Mouse (Mus musculus) embryonic facial prominence, embryonic 13.5 days (tissue): ENCODE results near the gene Calm1. TPM values are rescaled to one million over a fixed set of nuclear protein-coding genes. Genes with fewer than 3 reads are reported as not detected.
A peak's percentile ranks its signal among the peaks of the same experiment; 100 is the strongest.

ENCODE experiments used
- ATAC-seq: fragments of 200-750 bp; cut with Nextera tagmentation; 2 replicates; pipeline ENCODE4 v1.8.0; 2017; ENCODE audit warnings: low read depth; ENCODE audit not compliant: insufficient number of reproducible peaks, insufficient read depth, low FRiP score, low TSS enrichment
- H3K27ac ChIP-seq: fragments of 300-500 bp; sonication (generic); 2 replicates; pipeline ENCODE4 v1.5.1; 2015; ENCODE audit warnings: moderate library complexity, mild to moderate bottlenecking, inconsistent platforms
- H3K27me3 ChIP-seq: fragments of 300-500 bp; sonication (generic); 2 replicates; pipeline ENCODE4 v1.6.1; 2015; ENCODE audit warnings: mild to moderate bottlenecking, inconsistent platforms
- H3K36me3 ChIP-seq: fragments of 300-500 bp; sonication (generic); 2 replicates; pipeline ENCODE4 v1.6.1; 2015; ENCODE audit warnings: mild to moderate bottlenecking, inconsistent platforms
- H3K4me1 ChIP-seq: fragments of 300-500 bp; sonication (generic); 2 replicates; pipeline ENCODE4 v1.6.1; 2015; ENCODE audit warnings: inconsistent platforms
- H3K4me2 ChIP-seq: fragments of 300-500 bp; sonication (generic); 2 replicates; pipeline ENCODE4 v1.6.1; 2015; ENCODE audit warnings: moderate library complexity, mild to moderate bottlenecking, inconsistent platforms
- H3K4me3 ChIP-seq: fragments of 300-500 bp; sonication (generic); 2 replicates; pipeline ENCODE4 v1.5.1; 2015; ENCODE audit warnings: mild to moderate bottlenecking, inconsistent platforms
- H3K9ac ChIP-seq: fragments of 300-500 bp; sonication (generic); 2 replicates; pipeline ENCODE4 v1.6.1; 2015; ENCODE audit warnings: mild to moderate bottlenecking, inconsistent platforms
- H3K9me3 ChIP-seq: fragments of 300-500 bp; sonication (generic); 2 replicates; pipeline ENCODE4 v1.6.1; 2016; ENCODE audit warnings: inconsistent platforms
- WGBS: fragments of 180-500 bp; shearing (Covaris S2); methylation state at CpG from one replicate; pipeline ENCODE4 v1.1.7; 2015; ENCODE audit warnings: mixed read lengths; 5-methylcytosine and 5-hydroxymethylcytosine counted together
- polyA plus RNA-seq: library from polyadenylated mRNA; unstranded; fragments of >200 nt; fragmentation: Nextera tagmentation; extraction: Ambion mirVana; gene quantifications from 2 replicates; pipeline ENCODE4 v1.2.1, GENCODE M21; 2015

Calm1 gene
- polyA plus RNA-seq, 1 experiment from 2014 or later = 1,351 TPM

DNA sequence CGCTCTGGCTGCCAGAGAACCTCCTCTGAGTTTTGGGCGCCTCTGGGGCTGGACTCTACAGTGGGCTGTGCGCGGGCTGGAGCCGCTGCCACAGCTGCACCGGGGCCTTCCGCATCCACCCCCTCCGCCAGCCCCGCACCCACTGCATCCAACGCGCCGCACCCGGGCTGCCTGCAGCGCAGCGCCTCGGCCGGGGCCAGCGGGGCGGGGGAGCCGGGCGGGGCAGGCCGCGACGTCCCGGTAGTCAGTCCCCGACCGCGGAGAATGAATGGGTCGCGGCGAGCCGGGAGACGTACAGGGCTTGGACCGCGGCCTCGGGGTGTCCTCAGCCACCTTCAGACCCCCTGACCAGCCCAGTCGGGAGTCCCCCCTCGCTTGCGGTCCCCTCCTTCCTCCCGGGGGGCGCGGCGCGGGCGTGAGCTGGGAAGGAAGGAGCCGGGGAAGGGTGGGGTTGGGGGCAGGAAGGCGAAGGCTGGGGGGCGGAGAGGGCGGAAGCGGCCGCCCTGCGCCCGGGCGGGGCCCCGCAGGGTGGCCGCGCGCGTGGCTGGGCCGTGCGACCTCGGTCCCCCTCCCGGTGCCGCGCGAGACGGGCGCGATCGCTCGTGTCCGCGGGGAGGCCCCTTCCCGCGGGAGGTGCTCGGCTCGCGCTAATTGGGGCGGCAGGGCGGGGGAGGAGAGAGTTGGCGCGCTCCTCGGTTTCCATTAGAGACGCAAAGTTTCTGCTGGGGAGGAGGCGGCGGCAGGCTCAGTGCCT lies 833 bp downstream of the Calm1 start:
- H3K36me3 ChIP-seq = peaks cover 28% of the 10 kb centered on the region
- peak overlapping the region; percentile 91 for H3K27ac ChIP-seq
- peak overlapping the region; percentile 94 for H3K9ac ChIP-seq
- peaks cover 34% of the 10 kb centered on the region for H3K4me1 ChIP-seq
- H3K4me3 ChIP-seq = peak overlapping the region; percentile 85
- peak; percentile 69 for ATAC-seq
- H3K4me2 ChIP-seq = peak overlapping the region; percentile 94
- WGBS = under 1% methylated on average over 50 of the region's 86 CpGs
- no peaks in the 10 kb centered on the region for H3K27me3 ChIP-seq
- no peaks in the 10 kb centered on the region for H3K9me3 ChIP-seq

DNA sequence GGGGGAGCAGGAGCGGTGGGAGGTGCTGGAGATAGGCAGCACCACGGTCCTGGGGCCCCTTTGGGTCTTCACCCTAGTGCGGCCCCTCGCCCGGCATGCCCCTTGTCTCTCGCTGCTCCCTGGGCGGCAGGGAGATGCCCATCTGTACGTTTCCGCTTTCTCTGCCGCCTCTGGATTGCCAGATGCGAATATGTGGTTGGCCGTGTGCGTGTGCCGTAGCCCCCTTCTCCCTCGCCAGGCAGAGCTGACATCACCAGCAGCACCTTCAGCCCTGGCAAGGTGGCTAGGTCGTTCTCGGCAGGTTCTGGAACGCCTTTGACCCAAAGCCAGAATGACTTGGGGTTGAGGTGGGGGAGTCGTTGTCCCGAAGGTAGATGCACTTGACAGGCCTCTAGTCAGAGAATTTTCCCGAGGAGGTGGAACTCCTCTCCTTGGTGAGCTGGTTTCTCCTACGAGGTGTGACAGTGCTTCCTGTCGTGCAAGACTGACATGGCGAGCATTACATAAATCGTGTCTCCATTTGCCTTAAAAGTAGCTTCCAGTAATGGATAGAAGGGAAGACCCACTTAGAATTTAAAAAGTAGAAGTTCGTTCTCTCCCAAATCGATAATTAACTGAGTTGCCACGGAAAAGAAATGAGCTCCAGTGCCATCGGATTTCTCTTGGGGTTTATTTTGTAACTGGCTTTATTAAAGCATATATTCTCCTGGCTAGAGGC lies 1.6 kb downstream of the Calm1 start:
- 0 out of 2 replicates have a peak, but pooled peaks have one; percentile 2 for ATAC-seq
- H3K4me3 ChIP-seq = peak overlapping the region; percentile 85
- H3K4me2 ChIP-seq = peak overlapping the region; percentile 94
- H3K9me3 ChIP-seq = no peaks in the 10 kb centered on the region
- WGBS = 6% methylated on average over 29 of the region's 29 CpGs
- H3K27me3 ChIP-seq = no peaks in the 10 kb centered on the region
- peak overlapping the region; percentile 94 for H3K9ac ChIP-seq
- H3K36me3 ChIP-seq = peaks cover 36% of the 10 kb centered on the region
- peak overlapping the region; percentile 91 for H3K27ac ChIP-seq
- H3K4me1 ChIP-seq = peaks cover 34% of the 10 kb centered on the region

DNA sequence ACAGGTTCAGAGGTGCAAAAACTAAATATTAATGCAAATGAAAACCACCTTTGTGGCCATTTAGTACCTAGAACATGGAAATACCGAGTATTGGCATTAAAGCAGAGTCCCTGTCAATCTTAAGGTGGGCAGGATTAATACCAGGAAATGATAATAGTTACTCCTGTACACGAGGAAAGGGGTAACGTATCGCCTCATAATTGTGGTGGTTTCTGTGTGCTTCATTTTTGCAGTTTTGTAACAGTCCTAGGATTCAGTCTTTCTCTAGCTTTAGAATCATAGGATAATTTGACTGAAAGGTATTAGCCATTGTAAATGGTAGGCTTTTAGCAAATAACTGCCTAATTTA lies 2.1 kb downstream of the Calm1 start:
- peak overlapping the region; percentile 94 for H3K9ac ChIP-seq
- peaks cover 41% of the 10 kb centered on the region for H3K36me3 ChIP-seq
- no peak for ATAC-seq
- WGBS = 32% methylated on average over 4 of the region's 4 CpGs
- H3K4me1 ChIP-seq = peaks cover 34% of the 10 kb centered on the region
- H3K27ac ChIP-seq = no peak overlapping the region
- H3K4me2 ChIP-seq = peak overlapping the region; percentile 94
- H3K27me3 ChIP-seq = no peaks in the 10 kb centered on the region
- H3K4me3 ChIP-seq = peak overlapping the region; percentile 85
- no peaks in the 10 kb centered on the region for H3K9me3 ChIP-seq

DNA sequence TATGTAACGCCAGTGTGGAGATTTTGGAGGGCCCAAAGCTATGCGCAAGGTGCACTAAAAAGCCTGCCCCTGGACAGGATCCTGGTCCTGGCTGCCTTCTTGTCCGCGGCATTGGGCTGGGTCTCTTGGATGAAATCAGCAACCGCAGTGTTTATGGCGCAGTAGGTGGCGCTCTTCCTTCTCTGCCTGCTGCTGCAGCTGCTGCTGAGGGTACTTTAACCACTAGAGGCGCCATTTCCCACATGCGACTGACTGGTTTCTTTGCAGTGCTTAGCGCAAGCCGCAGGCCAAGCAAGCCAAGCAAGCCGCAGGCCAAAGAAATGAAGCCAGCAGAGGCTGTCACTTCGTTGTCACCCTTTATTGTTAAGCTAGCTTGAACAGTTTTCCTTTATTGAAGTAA lies 2.6 kb downstream of the Calm1 start:
- peak overlapping the region; percentile 94 for H3K4me2 ChIP-seq
- H3K36me3 ChIP-seq = peaks cover 46% of the 10 kb centered on the region
- H3K4me3 ChIP-seq = peak overlapping the region; percentile 85
- no peak overlapping the region for H3K27ac ChIP-seq
- no peaks in the 10 kb centered on the region for H3K9me3 ChIP-seq
- ATAC-seq = 0 out of 2 replicates have a peak, but pooled peaks have one; percentile 13
- WGBS = 1% methylated on average over 13 of the region's 13 CpGs
- H3K9ac ChIP-seq = no peak overlapping the region; the same call in 1 of the 2 replicates
- H3K27me3 ChIP-seq = no peaks in the 10 kb centered on the region
- peaks cover 34% of the 10 kb centered on the region for H3K4me1 ChIP-seq

DNA sequence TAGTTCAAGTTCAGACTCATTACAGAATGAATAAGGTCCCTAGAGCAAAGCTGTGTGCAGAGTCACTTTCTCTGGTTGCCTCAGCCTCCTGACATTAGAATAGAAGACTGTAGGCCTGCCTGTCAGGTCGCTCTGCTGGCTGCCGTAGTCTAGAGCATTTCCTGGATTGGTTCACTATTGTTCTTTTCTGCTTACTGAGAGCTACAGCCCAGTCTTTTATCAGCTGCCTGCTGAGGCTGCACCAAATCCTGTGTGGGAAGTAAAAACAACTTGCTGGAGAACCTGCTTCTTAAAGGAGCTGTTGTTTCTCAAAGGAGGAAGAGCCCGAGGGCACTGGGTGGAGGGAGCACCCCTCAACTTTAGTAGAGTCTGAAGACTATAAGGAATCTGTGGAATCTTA lies 4.5 kb downstream of the Calm1 start:
- H3K4me3 ChIP-seq = no peak overlapping the region
- WGBS = 26% methylated on average over 3 of the region's 3 CpGs
- H3K36me3 ChIP-seq = peaks cover 64% of the 10 kb centered on the region
- no peak overlapping the region for H3K27ac ChIP-seq
- H3K4me2 ChIP-seq = no peak overlapping the region
- no peak for ATAC-seq
- peaks cover 32% of the 10 kb centered on the region for H3K4me1 ChIP-seq
- H3K27me3 ChIP-seq = no peaks in the 10 kb centered on the region
- H3K9ac ChIP-seq = no peak overlapping the region
- no peaks in the 10 kb centered on the region for H3K9me3 ChIP-seq

DNA sequence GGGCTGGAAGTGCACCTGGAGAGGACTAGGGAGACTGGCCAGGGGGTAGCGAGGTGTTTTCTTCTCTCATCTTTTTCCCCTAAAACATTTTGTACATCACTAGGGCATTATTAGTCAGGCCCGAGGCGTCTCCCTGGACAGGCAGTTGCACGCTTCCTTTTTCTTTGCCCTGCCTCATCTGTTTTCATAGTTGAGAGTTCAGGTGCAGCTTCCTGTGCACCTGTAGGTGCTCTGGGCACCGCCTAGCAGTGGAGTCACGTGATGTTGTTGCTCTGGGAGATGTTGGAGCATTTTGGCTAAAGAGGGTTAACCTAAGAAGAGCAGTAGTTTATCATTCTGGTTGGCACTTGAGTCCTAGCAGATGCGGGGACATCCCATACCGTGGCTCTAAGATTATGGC lies 5.9 kb downstream of the Calm1 start:
- no peak for ATAC-seq
- H3K4me1 ChIP-seq = peaks cover 33% of the 10 kb centered on the region
- H3K4me2 ChIP-seq = no peak overlapping the region
- no peak overlapping the region for H3K4me3 ChIP-seq
- H3K9ac ChIP-seq = no peak overlapping the region
- H3K27ac ChIP-seq = no peak overlapping the region
- 93% methylated on average over 8 of the region's 8 CpGs for WGBS
- no peaks in the 10 kb centered on the region for H3K9me3 ChIP-seq
- H3K27me3 ChIP-seq = no peaks in the 10 kb centered on the region
- H3K36me3 ChIP-seq = peaks cover 75% of the 10 kb centered on the region

DNA sequence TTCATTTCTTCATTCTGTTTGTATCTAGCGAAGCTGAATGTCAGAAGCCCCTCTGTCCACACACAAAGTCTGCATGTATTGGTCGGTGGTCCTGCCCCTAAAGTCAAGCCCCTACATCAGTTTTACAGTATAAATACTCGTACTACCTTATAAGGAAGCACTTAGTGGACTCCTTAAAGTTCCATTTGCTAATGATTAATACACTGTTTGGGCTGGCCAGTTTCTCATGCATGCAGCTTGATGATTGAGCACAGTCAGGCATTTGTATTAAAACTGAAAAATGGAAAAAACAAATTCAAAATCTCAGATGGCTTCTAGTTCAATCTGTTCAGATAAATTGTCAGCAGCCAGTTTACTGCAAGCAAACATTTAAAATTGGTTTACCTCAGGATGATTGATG lies 7.3 kb downstream of the Calm1 start:
- Histone ChIP-seq H3K9me3 (no peaks in the 10 kb centered on the region), H3K9ac (no peak overlapping the region), H3K27me3 (no peaks in the 10 kb centered on the region), H3K27ac (no peak overlapping the region), H3K4me2 (no peak overlapping the region), H3K4me3 (no peak overlapping the region), H3K4me1 (peaks cover 41% of the 10 kb centered on the region), H3K36me3 (peaks cover 75% of the 10 kb centered on the region)
- WGBS = 92% methylated on average over 3 of the region's 3 CpGs
- no peak for ATAC-seq

DNA sequence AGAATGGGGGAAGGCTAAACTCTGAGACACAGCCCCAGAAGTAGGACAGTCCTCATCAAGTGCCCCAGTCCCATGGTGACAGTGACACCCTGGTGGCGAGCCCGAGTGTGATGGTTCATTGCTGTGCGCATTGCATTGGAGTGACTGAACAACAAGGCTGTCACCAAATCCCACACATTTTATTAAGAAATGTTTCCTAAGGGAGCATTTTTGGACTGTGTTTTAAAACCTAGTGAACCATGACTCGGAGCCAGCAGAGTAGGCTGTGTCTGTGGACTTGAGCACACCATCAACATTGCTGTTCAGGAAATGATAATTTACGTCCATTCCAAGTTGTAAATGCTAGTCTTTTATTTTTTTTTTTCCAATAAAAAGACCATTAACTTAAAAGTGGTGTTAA lies 7.7 kb downstream of the Calm1 start:
- Histone ChIP-seq H3K9ac (no peak overlapping the region), H3K27ac (no peak overlapping the region), H3K27me3 (no peaks in the 10 kb centered on the region), H3K4me1 (peaks cover 39% of the 10 kb centered on the region), H3K4me2 (no peak overlapping the region), H3K9me3 (no peaks in the 10 kb centered on the region), H3K36me3 (peaks cover 75% of the 10 kb centered on the region), H3K4me3 (no peak overlapping the region)
- WGBS = 93% methylated on average over 5 of the region's 5 CpGs
- ATAC-seq = no peak

DNA sequence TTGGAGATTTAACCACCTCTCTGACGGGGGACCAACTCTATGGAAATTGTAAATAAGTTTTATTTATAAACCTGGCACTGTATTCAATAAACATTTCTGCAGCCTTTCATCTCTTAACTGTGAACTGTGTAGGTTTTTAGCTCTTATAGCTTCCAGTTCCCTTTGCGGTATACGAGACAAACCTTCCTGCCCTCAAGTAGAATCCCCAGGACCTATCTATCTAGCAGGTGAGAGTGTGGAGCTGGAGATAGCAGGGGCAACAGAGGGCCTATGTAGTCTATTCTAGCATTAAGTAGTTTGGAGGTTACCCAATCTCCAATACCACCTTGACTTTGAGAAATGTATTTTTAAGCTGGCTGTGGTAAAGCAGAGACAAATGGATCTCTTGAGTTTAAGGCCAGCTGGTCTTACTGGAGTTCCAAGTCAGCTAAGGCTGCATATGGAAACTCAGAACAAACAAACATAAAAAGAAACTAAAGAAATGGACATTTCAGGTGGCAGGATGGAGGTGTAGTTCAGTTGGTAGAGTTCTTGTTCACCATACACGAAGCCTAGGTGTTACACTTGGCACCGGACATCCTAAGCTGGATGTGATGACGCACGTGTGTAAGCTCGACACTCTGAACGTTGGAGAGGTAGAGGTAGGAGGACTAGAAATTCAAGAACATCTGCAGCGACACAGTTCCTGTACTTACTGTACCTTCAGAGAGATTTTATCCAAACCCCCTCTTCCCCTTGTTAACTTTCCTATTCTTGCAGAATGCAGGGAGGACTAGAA lies 10.7 kb downstream of the Calm1 start:
- Histone ChIP-seq H3K27ac (peak overlapping the region; percentile 79), H3K4me2 (no peak overlapping the region), H3K9ac (no peak overlapping the region), H3K36me3 (peaks cover 52% of the 10 kb centered on the region), H3K4me1 (peaks cover 22% of the 10 kb centered on the region), H3K9me3 (peaks cover 7% of the 10 kb centered on the region; the same call in 1 of the 2 replicates), H3K27me3 (no peaks in the 10 kb centered on the region), H3K4me3 (no peak overlapping the region)
- ATAC-seq = no peak
- WGBS = 89% methylated on average over 10 of the region's 10 CpGs

DNA sequence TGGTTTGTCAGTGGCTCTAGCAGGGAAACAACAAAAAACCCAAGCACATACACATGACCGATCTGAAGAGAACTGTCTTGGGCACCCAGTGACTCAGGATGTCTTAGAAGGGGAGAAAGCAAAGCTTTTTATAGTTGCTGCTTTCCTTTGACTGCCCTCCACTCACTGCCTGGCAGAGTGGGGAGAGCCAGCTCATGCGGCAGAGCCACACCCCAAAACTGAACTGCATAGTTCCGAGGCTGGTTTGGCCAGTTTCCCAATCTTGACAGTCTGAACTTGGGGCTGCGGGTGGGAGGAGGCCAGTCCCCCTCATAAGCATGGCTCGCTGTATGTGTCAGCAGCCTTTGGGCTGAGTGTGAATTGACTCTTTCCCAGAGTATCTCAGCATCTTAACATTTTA lies 11.7 kb downstream of the Calm1 start:
- Histone ChIP-seq H3K4me1 (peaks cover 22% of the 10 kb centered on the region), H3K9me3 (peaks cover 7% of the 10 kb centered on the region; the same call in 1 of the 2 replicates), H3K4me2 (no peak overlapping the region), H3K36me3 (peaks cover 41% of the 10 kb centered on the region), H3K9ac (no peak overlapping the region), H3K4me3 (no peak overlapping the region), H3K27ac (peak overlapping the region; percentile 79), H3K27me3 (no peaks in the 10 kb centered on the region)
- ATAC-seq = peak; percentile 68
- WGBS = 43% methylated on average over 5 of the region's 5 CpGs

DNA sequence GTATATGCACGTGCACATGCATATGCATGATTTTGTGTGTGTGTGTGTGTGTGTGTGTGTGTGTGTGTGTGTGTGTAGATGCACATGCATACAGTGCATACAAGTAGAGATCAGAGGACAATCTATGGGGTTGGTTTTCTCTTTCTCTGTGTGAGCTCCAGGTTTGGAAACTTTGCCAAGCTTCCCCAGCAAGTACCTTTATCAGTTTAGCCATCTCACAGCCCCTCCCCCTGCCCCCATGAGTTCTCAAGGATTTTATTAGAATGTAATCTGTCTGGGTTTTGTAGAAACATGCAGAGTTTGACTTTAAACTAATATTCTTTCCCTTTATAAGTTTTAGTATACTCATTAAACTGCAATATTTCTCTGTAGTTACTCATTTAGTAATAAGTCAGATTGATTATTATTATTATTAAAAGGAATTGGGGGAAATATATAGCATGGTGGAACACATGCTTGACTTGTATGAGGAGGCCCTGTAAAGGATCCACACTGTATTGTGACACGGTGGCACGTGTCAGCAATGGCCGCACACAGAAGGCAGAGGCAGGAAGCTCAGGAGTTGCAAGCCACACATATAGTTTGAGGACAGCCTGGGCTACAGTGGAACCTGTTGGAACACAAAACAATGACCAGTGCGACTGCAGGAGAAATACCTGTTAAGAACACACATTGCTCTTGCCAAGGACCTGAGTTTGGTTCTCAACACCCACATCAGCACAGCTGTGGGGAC lies 12.4 kb downstream of the Calm1 start:
- Histone ChIP-seq H3K9ac (no peak overlapping the region), H3K36me3 (peaks cover 35% of the 10 kb centered on the region), H3K4me2 (no peak overlapping the region), H3K9me3 (peaks cover 7% of the 10 kb centered on the region; the same call in 1 of the 2 replicates), H3K4me3 (no peak overlapping the region), H3K27ac (peak overlapping the region; percentile 79), H3K4me1 (peaks cover 22% of the 10 kb centered on the region), H3K27me3 (no peaks in the 10 kb centered on the region)
- ATAC-seq = no peak
- WGBS = 89% methylated on average over 5 of the region's 5 CpGs
